Mouse (Mus musculus): ENCODE results near the gene Zfp446. TPM values are rescaled to one million over a fixed set of nuclear protein-coding genes. Genes with fewer than 3 reads are reported as not detected.

Zfp446 gene
- polyA plus RNA-seq, 1 experiment from 2014 or later: 5.9 TPM

- TF ChIP-seq CTCF (IDR thresholded peaks at IDR 0.05): no peak
- ChIA-PET CTCF (interaction anchor here (1.1 to 1.5 kb wide), 3 partner anchors 19 to 37 kb away, joined by 3 to 4 read pairs (median 3); partner anchors contain the start of genes Rps5 and Zfp446), POLR2A (interaction anchor here (1.2 kb wide), 1 partner anchor 78 kb away, joined by 3 read pairs; the partner anchor contains the start of gene Zfp128)
- no peaks in the 10 kb centered on the region for H3K27me3 ChIP-seq
- ATAC-seq: no peak
- in situ Hi-C loops (cut with MboI; ENCODE audit: low pct_unique_long_range_greater_than_20kb): no loop called here
- DNase-seq (ENCODE audit: low read depth, low spot score): no peak
These were observed 18.7 kb upstream of the Zfp446 start for GRCm38 (mm10) chr7:12958948-12959347.

DNA sequence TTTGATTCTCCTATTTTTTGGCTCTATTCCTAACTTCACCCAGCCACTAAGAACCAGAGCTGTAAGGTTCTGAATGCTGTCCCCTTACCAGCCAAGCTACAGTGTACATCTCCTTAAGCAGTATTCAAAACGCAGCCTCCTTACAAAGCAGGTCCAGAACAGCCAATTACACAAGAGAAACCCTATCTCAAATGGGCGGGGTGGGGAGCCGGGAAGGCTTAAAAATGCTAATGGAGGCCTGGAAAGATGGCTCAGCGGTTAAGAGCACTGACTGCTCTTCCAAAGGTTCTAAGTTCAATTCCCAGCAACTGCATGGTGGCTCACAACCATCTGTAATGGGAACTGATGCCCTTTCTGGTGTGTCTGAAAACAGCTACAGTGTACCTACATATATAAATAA is 17.9 kb upstream of the Zfp446 start:
- DNase-seq (ENCODE audit: low read depth, low spot score) (no peak), ATAC-seq (no peak)
- CTCF ChIA-PET: no interaction called here
- no peaks in the 10 kb centered on the region for H3K27me3 ChIP-seq
- TF ChIP-seq CTCF (IDR thresholded peaks at IDR 0.05): no peak
- POLR2A ChIA-PET: no interaction called here
- in situ Hi-C loops (cut with MboI; ENCODE audit: low pct_unique_long_range_greater_than_20kb): no loop called here

- CTCF ChIA-PET: interaction anchor here (0.7 to 1.8 kb wide), 4 partner anchors 9 to 43 kb away, joined by 3 to 9 read pairs (median 3); partner anchors contain the start of gene Zfp446
These were observed 16.0 kb upstream of the Zfp446 start for GRCm38 (mm10) chr7:12961511-12962141.

DNA sequence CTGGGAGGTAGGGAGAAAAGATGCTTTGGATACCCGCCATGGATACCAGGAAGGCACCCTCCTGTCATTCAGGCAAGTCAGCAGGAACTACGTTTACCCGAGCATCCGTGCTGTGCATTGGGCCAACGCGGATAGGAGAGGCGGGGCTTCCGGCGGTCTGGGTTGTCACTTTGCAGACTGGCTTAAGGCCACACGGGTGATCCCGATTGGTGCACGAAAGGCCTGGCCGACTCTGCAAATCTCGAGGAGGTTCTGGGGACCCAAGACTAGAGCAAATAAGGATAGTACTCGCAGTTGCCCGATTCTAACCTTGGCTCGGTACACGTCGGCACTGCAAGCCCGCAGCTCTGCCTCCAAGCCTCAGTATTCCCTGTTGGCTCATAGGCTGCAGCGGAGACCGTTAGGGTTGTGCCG is 12.0 kb upstream of the Zfp446 start, which contains the start of gene Zfp324:
Gene Zfp324, plus strand, starts transcription at position 161 of the 414 bp plus-strand sequence.
- TF ChIP-seq CTCF (IDR thresholded peaks at IDR 0.05): no peak
- no peaks in the 10 kb centered on the region for H3K27me3 ChIP-seq
- ATAC-seq (peak; percentile 95), DNase-seq (ENCODE audit: low read depth, low spot score) (peak; percentile 47)
- POLR2A ChIA-PET: interaction anchor here (0.6 kb wide), 1 partner anchor 14 kb away, joined by 4 read pairs; no protein-coding TSS in a partner anchor
- CTCF ChIA-PET: no interaction called here
- in situ Hi-C loops (cut with MboI; ENCODE audit: low pct_unique_long_range_greater_than_20kb): no loop called here

More at GRCm38 (mm10) chr7:12961511-12962141, 16.0 kb upstream of the Zfp446 start:
- DNase-seq (ENCODE audit: low read depth, low spot score) (no peak), ATAC-seq (peak; percentile 22)
- TF ChIP-seq CTCF (IDR thresholded peaks at IDR 0.05): no peak
- in situ Hi-C loops (cut with MboI; ENCODE audit: low pct_unique_long_range_greater_than_20kb): no loop called here
- H3K27me3 ChIP-seq: no peaks in the 10 kb centered on the region
- POLR2A ChIA-PET: no interaction called here

DNA sequence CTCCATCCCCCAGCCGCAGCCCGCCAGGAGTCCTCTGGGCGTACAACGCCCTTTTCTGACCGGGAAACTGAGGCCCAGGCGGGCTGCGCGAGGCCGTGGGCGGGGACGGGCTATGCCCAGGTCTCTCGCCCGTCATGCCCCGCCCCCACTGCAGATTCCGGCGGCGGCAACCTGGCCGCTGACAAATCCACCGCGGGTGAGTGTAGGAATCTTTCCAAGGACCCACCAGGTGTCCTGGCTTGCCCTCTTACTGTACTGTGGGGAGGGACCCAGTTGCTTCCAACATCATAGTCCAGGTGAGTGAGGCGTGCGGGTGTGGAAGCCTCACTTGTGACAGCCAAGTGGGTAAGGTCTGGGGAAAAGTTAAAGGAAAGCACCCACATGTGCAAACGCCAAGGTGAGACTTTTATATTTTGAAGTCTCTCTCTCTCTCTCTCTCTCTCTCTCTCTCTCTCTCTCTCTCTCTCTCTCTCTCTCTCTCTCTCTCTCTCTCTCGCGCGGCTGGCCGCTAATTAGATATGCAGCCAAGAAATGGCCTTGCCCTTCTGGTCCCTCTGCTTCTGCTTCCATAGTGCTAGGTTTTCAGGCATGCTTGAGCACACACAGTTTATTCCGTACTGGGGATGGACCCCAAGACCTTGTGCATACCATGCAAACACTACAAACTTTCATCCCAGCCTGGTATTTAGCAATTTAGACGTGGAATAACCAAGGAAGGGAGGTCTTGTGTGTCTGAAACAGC is 11.4 kb upstream of the Zfp446 start:
- CTCF ChIA-PET: interaction anchor here (2.4 kb wide), 1 partner anchor 11 kb away, joined by 10 read pairs; the partner anchor contains the start of gene Zfp446
- ATAC-seq: peak; percentile 56
- no peaks in the 10 kb centered on the region for H3K27me3 ChIP-seq
- no peak for TF ChIP-seq CTCF (IDR thresholded peaks at IDR 0.05)
- in situ Hi-C loops (cut with MboI; ENCODE audit: low pct_unique_long_range_greater_than_20kb): no loop called here
- DNase-seq (ENCODE audit: low read depth, low spot score): no peak
- POLR2A ChIA-PET: interaction anchor here (0.6 kb wide), 1 partner anchor 15 kb away, joined by 4 read pairs; no protein-coding TSS in a partner anchor

GRCm38 (mm10) chr7:12970906-12971305 is 6.7 kb upstream of the Zfp446 start:
- in situ Hi-C loops (cut with MboI; ENCODE audit: low pct_unique_long_range_greater_than_20kb): no loop called here

GRCm38 (mm10) chr7:12978931-12979722 is 1.5 kb downstream of the Zfp446 start:
- DNase-seq (ENCODE audit: low read depth, low spot score) (no peak), ATAC-seq (no peak)
- in situ Hi-C loops (cut with MboI; ENCODE audit: low pct_unique_long_range_greater_than_20kb): no loop called here
- POLR2A ChIA-PET: no interaction called here
- no peaks in the 10 kb centered on the region for H3K27me3 ChIP-seq
- TF ChIP-seq CTCF (IDR thresholded peaks at IDR 0.05): no peak
- CTCF ChIA-PET: interaction anchor here (0.6 kb wide), 1 partner anchor 14 kb away, joined by 3 read pairs; no protein-coding TSS in a partner anchor

More at GRCm38 (mm10) chr7:12970906-12971305, 6.7 kb upstream of the Zfp446 start:
- DNase-seq (ENCODE audit: low read depth, low spot score) (no peak), ATAC-seq (no peak)
- H3K27me3 ChIP-seq: no peaks in the 10 kb centered on the region
- POLR2A ChIA-PET: no interaction called here
- CTCF ChIA-PET: no interaction called here
- TF ChIP-seq CTCF (IDR thresholded peaks at IDR 0.05): no peak

DNA sequence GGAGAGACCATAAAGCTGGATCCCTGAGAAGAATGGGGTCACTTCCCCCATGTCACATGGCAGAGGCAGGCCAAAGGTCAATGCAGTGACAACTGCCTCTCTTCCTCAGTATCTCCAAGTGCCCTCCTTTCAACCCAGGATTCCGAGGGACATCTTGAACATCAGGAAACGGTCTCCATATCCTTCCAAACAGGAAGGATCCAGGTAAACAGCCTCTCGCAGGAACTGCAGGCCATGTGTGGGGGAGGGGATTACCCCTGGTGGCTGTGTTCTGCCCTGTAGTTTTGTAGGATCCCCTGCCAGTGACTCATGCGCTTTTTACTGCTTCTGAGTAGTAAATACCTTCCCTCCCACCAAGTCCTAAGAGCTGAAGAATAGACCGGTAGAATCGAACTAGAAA is 2.1 kb downstream of the Zfp446 start:
- in situ Hi-C loops (cut with MboI; ENCODE audit: low pct_unique_long_range_greater_than_20kb): no loop called here
- H3K27me3 ChIP-seq: no peaks in the 10 kb centered on the region
- ChIA-PET CTCF (interaction anchor here (0.6 to 0.8 kb wide), 2 partner anchors 13 to 17 kb away, joined by 3 read pairs; no protein-coding TSS in a partner anchor), POLR2A (no interaction called here)
- ATAC-seq: no peak
- no peak for TF ChIP-seq CTCF (IDR thresholded peaks at IDR 0.05)
- DNase-seq (ENCODE audit: low read depth, low spot score): no peak

- H3K27me3 ChIP-seq: no peaks in the 10 kb centered on the region
- DNase-seq (ENCODE audit: low read depth, low spot score) (no peak), ATAC-seq (no peak)
- POLR2A ChIA-PET: no interaction called here
- in situ Hi-C loops (cut with MboI; ENCODE audit: low pct_unique_long_range_greater_than_20kb): no loop called here
- CTCF ChIA-PET: interaction anchor here (0.8 kb wide), 1 partner anchor 18 kb away, joined by 3 read pairs; no protein-coding TSS in a partner anchor
- no peak for TF ChIP-seq CTCF (IDR thresholded peaks at IDR 0.05)
These were observed 2.6 kb downstream of the Zfp446 start for GRCm38 (mm10) chr7:12980291-12980690.

DNA sequence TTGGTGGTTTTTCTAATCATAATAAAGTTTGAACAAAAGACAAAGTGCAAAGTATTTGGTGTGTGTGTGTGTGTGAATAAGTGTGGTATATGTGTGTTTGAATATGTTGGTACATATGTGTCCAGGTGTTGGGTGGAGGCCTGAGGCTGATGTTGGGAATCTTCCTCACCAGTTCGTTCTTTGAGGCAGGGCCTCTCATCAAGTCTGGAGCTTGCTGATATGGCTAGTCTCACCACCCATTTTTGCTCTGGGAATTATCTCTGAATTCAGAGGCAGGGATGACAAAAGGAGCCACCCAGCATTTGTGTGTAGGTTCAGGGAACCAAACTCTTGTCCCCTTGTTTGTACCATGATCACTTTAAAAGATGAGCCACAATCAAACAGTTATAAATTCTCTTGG is 8.1 kb downstream of the Zfp446 start:
- no peaks in the 10 kb centered on the region for H3K27me3 ChIP-seq

More for the DNA sequence above, 8.1 kb downstream of the Zfp446 start:
- POLR2A ChIA-PET: interaction anchor here (0.6 kb wide), 1 partner anchor 24 kb away, joined by 4 read pairs; the partner anchor contains the start of gene Zbtb45
- in situ Hi-C loops (cut with MboI; ENCODE audit: low pct_unique_long_range_greater_than_20kb): no loop called here
- CTCF ChIA-PET: no interaction called here
- TF ChIP-seq CTCF (IDR thresholded peaks at IDR 0.05): no peak
- ATAC-seq (no peak), DNase-seq (ENCODE audit: low read depth, low spot score) (no peak)

Measured in Patski (cell line).